Mouse (Mus musculus) spleen, adult 2 months (tissue): ENCODE results near the gene Cd8b1.

Source experiments
- CTCF ChIP-seq: fragments of 200-500 bp; IDR thresholded peaks from 2 replicates; pipeline ENCODE4 v1.5.1; 2011; ENCODE audit warnings: mild to moderate bottlenecking, inconsistent platforms; ENCODE audit not compliant: insufficient read depth, insufficient read length, insufficient replicate concordance; ENCODE audit errors: extremely low read depth
- POLR2A ChIP-seq: fragments of 200-500 bp; IDR thresholded peaks from 2 replicates; pipeline ENCODE4 v1.6.1; 2011; ENCODE audit warnings: low read depth, low read length, inconsistent platforms

DNA sequence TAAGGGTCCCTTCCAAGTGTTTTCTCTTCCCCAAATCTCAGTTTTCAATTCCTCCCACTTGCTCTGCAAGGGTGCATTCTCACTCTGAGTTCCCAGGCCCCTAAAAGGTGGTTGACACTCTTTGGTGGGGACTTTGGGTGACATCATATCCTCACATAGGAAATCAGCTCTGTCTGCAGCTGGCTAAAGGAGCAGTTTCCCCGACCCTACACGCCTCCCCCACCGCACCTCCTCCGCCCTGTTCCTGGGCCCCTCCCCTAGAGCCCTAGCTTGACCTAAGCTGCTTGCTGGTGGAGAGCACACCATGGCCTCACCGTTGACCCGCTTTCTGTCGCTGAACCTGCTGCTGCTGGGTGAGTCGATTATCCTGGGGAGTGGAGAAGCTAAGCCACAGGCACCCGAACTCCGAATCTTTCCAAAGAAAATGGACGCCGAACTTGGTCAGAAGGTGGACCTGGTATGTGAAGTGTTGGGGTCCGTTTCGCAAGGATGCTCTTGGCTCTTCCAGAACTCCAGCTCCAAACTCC lies 50.7 kb downstream of the Cd8b1 start, which contains the start of gene Cd8a:
- no peak for TF ChIP-seq CTCF
- no peak for TF ChIP-seq POLR2A
